14 mouse cellular contexts compared by ENCODE assay signal in genomic region chr1:135800192-135800950, GRCm38 (mm10). TPM values are rescaled to one million over a fixed set of nuclear protein-coding genes. Genes with fewer than 3 reads are reported as not detected.
DNase-seq lines count a peak whose midpoint lies in the region; ATAC-seq lines count a peak whose summit lies in the region.
"Had no signal": no experiment of that assay in that cellular context is flagged by ENCODE, and none has a peak within 500 bp of the region (broad histone marks: within the 10 kb centered on the region; RNA-seq: fewer than 3 reads in every experiment).

No protein-coding gene starts in this region.

- peaks cover 40% of the 10 kb centered on the region for H3K36me3 ChIP-seq in heart, embryonic 10.5 days
- H3K36me3 ChIP-seq in neural tube, embryonic 12.5 days, result no peaks in the 10 kb centered on the region
- no peaks in the 10 kb centered on the region for H3K36me3 ChIP-seq in limb, embryonic 15.5 days
- H3K36me3 ChIP-seq: embryonic facial prominence, embryonic 12.5 days had no signal

- no peak overlapping the region for H3K4me2 ChIP-seq in neural tube, embryonic 12.5 days (replicated peaks)
- H3K4me2 ChIP-seq in limb, embryonic 15.5 days, result no peak overlapping the region
- H3K4me2 ChIP-seq: embryonic facial prominence, embryonic 12.5 days had no signal

- peak overlapping the region; percentile 97 for H3K27ac ChIP-seq in heart, embryonic 10.5 days
- H3K27ac ChIP-seq in neural tube, embryonic 12.5 days, result no peak overlapping the region
- peak overlapping the region; percentile 27 for H3K27ac ChIP-seq in limb, embryonic 15.5 days
- H3K27ac ChIP-seq: embryonic facial prominence, embryonic 12.5 days; macrophage had no signal

- H3K9me3 ChIP-seq in heart, embryonic 10.5 days, result no peaks in the 10 kb centered on the region
- no peaks in the 10 kb centered on the region for H3K9me3 ChIP-seq in neural tube, embryonic 12.5 days
- H3K9me3 ChIP-seq in limb, embryonic 15.5 days, result no peaks in the 10 kb centered on the region
- H3K9me3 ChIP-seq: embryonic facial prominence, embryonic 12.5 days had no signal

- peak overlapping the region; percentile 73 for H3K4me3 ChIP-seq in heart, embryonic 10.5 days
- H3K4me3 ChIP-seq in neural tube, embryonic 12.5 days, result no peak overlapping the region
- H3K4me3 ChIP-seq in limb, embryonic 15.5 days, result 0 out of 2 replicates have a peak overlapping the region, but pooled peaks have one; percentile 13
- H3K4me3 ChIP-seq: embryonic facial prominence, embryonic 12.5 days had no signal

- peaks cover 93% of the 10 kb centered on the region for H3K4me1 ChIP-seq in heart, embryonic 10.5 days
- H3K4me1 ChIP-seq in neural tube, embryonic 12.5 days, result peaks cover 9% of the 10 kb centered on the region
- peaks cover 16% of the 10 kb centered on the region for H3K4me1 ChIP-seq in limb, embryonic 15.5 days

- peak; percentile 97 for DNase-seq in heart, embryonic 10.5 days (ENCODE audit: low spot score)
- DNase-seq in heart, postnatal 14 days, result no peak
- no peak for DNase-seq in neural tube, embryonic 10.5 days (ENCODE audit: extremely low spot score, low spot score)
- peak; percentile 48 for DNase-seq in testis, postnatal 14 days (ENCODE audit: low spot score)
- no peak for DNase-seq in frontal cortex, postnatal 25 days (ENCODE audit: low spot score in 2 of 2)
- no peak for DNase-seq in c-Kit-positive CD71-positive TER-119-positive erythroid progenitor cells, embryonic 14.5 days (ENCODE audit: low spot score)
- DNase-seq: adrenal gland, postnatal 10 days; right cerebral cortex, postnatal 14 days had no signal

- no peaks in the 10 kb centered on the region for H3K27me3 ChIP-seq in heart, embryonic 10.5 days (ENCODE audit: insufficient read depth, poor library complexity, severe bottlenecking)
- no peaks in the 10 kb centered on the region for H3K27me3 ChIP-seq in neural tube, embryonic 12.5 days (replicated peaks)
- H3K27me3 ChIP-seq in limb, embryonic 15.5 days, result no peaks in the 10 kb centered on the region
- H3K27me3 ChIP-seq: embryonic facial prominence, embryonic 12.5 days had no signal

- WGBS in heart, embryonic 10.5 days, result 10% methylated on average over 8 of the region's 8 CpGs
- WGBS in neural tube, embryonic 12.5 days, result 53% methylated on average over 8 of the region's 8 CpGs
- 38% methylated on average over 8 of the region's 8 CpGs for WGBS in limb, embryonic 15.5 days

- ATAC-seq in neural tube, embryonic 12.5 days (ENCODE audit: low FRiP score, low read depth), result peak; percentile 50
- peak; percentile 79 for ATAC-seq in limb, embryonic 15.5 days (ENCODE audit: insufficient number of reproducible peaks, low FRiP score, low TSS enrichment, low read depth)
- ATAC-seq: CD4-positive, CD25-positive, alpha-beta regulatory T cell, adult 4 months had no signal

- H3K9ac ChIP-seq in neural tube, embryonic 12.5 days, result no peak overlapping the region
- 0 out of 2 replicates have a peak overlapping the region, but pooled peaks have one; percentile 2 for H3K9ac ChIP-seq in limb, embryonic 15.5 days
- H3K9ac ChIP-seq: embryonic facial prominence, embryonic 12.5 days had no signal

- intact Hi-C loops in heart, postnatal 14 days (cut with DNase I), result no loop called here

RNA-seq across cellular contexts. Expression of gene Lad1, which starts 18.0 kb away (rescaled TPM):
- polyA plus RNA-seq in heart, embryonic 10.5 days (2016; fragmentation: Nextera tagmentation; extraction: Ambion mirVana), result 3.3 and 6.8 TPM in 2 replicates
- total RNA-seq in heart, postnatal 14 days (2021), result 1 to 10 TPM; 4.9 to 6.0 TPM
- polyA plus RNA-seq in neural tube, embryonic 12.5 days (2016; fragmentation: Nextera tagmentation; extraction: Ambion mirVana), result 0.68 and 0.75 TPM in 2 replicates
- 63.8 and 67.8 TPM in 2 replicates for polyA plus RNA-seq in limb, embryonic 15.5 days (2015; fragmentation: Nextera tagmentation; extraction: Ambion mirVana)
- total RNA-seq: hematopoietic stem cell, adult 5-6 weeks had no signal

RNA-seq across cellular contexts. Expression of gene Tnni1, which starts 21.1 kb away (rescaled TPM):
- 2,290 and 3,821 TPM in 2 replicates for polyA plus RNA-seq in heart, embryonic 10.5 days (2016; fragmentation: Nextera tagmentation; extraction: Ambion mirVana)
- total RNA-seq in heart, postnatal 14 days (2021), result 10 to 100 TPM; 18.6 to 29.4 TPM
- 27.4 and 41.5 TPM in 2 replicates for polyA plus RNA-seq in neural tube, embryonic 12.5 days (2016; fragmentation: Nextera tagmentation; extraction: Ambion mirVana)
- 231 and 577 TPM in 2 replicates for polyA plus RNA-seq in limb, embryonic 15.5 days (2015; fragmentation: Nextera tagmentation; extraction: Ambion mirVana)
- total RNA-seq: hematopoietic stem cell, adult 5-6 weeks had no signal
- polyA plus RNA-seq: CD4-positive, CD25-positive, alpha-beta regulatory T cell, adult 4 months; macrophage had no signal

RNA-seq across cellular contexts. Expression of gene Phlda3, which starts 34.5 kb away (rescaled TPM):
- polyA plus RNA-seq in heart, embryonic 10.5 days (2016; fragmentation: Nextera tagmentation; extraction: Ambion mirVana), result 63.2 and 65.3 TPM in 2 replicates
- total RNA-seq in heart, postnatal 14 days (2021), result 10 to 100 TPM; 17.2 to 18.4 TPM
- polyA plus RNA-seq in neural tube, embryonic 12.5 days (2016; fragmentation: Nextera tagmentation; extraction: Ambion mirVana), result 21.9 and 24.1 TPM in 2 replicates
- polyA plus RNA-seq in limb, embryonic 15.5 days (2015; fragmentation: Nextera tagmentation; extraction: Ambion mirVana), result 96.2 and 105 TPM in 2 replicates
- total RNA-seq: hematopoietic stem cell, adult 5-6 weeks had no signal

RNA-seq across cellular contexts. Expression of gene Tnnt2, which starts 35.8 kb away (rescaled TPM):
- polyA plus RNA-seq in heart, embryonic 10.5 days (2016; fragmentation: Nextera tagmentation; extraction: Ambion mirVana), result 2,168 and 3,634 TPM in 2 replicates
- 1,000 to 10,000 TPM; 7,950 to 8,027 TPM for total RNA-seq in heart, postnatal 14 days (2021)
- 13.3 and 19.4 TPM in 2 replicates for polyA plus RNA-seq in neural tube, embryonic 12.5 days (2016; fragmentation: Nextera tagmentation; extraction: Ambion mirVana)
- polyA plus RNA-seq in limb, embryonic 15.5 days (2015; fragmentation: Nextera tagmentation; extraction: Ambion mirVana), result 87.0 and 226 TPM in 2 replicates
- total RNA-seq: hematopoietic stem cell, adult 5-6 weeks had no signal
- polyA plus RNA-seq: macrophage had no signal

Comparison
In these comparisons a context has a peak if more than half of its experiments do, and no peak if none do; other contexts are left out.
1. DNase-seq: peak in heart, embryonic 10.5 days (single experiment) and testis, postnatal 14 days (single experiment); none in heart, postnatal 14 days (0 of 2), neural tube, embryonic 10.5 days (single experiment), frontal cortex, postnatal 25 days (0 of 2) and c-Kit-positive CD71-positive TER-119-positive erythroid progenitor cells, embryonic 14.5 days (single experiment).